ENCODE assay signal across 8 mouse cellular contexts in the genomic region with DNA sequence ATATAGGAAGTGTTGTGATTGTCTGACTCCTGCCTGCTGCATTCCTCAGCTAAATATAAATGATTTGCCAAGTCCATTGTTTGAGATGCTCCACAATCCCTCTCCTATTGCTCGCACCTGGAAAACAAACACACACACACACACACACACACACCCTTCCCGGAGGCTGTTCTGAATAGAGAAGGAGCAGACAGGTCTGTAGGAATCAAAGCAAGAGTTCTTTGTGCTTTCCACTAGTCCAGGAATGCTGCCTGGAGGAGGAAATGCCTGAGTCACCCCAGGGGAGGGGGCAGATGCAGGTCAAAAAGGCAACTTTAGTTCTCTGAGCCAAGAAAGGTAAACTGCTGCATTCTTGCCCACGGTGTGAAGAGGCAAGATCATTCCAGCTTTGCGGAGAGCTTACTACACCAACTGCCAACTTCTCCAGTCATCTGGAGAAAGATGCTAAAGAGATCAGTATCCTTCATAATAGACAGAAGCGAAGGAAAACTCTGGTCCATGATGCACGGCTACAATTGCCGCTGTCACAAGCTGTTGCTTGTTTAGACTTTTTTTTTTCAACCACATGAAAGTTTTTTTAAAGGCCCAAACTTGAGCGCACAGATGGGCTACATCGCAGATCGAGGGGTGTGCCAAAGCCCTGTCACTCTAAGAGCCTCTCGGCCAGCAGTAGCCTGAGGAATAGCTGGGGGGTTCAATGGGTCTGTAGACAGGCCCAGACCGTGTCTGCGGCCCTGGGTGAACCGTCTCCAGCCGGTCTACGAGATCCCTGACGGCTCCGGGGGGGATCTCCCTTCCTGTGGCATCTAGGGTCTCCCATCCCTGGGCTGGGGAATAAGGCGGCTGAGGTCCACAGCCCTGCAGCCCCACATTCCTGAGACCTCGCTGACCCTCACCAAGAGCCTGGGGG. TPM values are rescaled to one million over a fixed set of nuclear protein-coding genes. Genes with fewer than 3 reads are reported as not detected.
DNase-seq lines count a peak whose midpoint lies in the region; ATAC-seq and TF ChIP-seq lines count a peak whose summit lies in the region.

No protein-coding gene starts in this region.

- WGBS in intestine, embryonic 16.5 days = 5% methylated on average over 20 of the region's 20 CpGs
- WGBS in lung, embryonic 14.5 days = 3% methylated on average over 20 of the region's 20 CpGs
- 5% methylated on average over 20 of the region's 20 CpGs for WGBS in stomach, embryonic 15.5 days

- peak; percentile 24; the same call in 1 of the 2 replicates for ATAC-seq in frontal cortex, adult (ENCODE audit: low TSS enrichment)
- peak; percentile 62 for ATAC-seq in intestine, embryonic 16.5 days
- ATAC-seq in lung, embryonic 14.5 days (ENCODE audit: insufficient read depth) = peak; percentile 88
- peak; percentile 41 for ATAC-seq in stomach, embryonic 15.5 days (ENCODE audit: insufficient read depth, low FRiP score, low read depth)
- no peak for ATAC-seq in CD4-positive, CD25-positive, alpha-beta regulatory T cell, adult 4 months

- peak overlapping the region; percentile 74 for H3K4me3 ChIP-seq in intestine, embryonic 16.5 days (ENCODE audit: low read length)
- H3K4me3 ChIP-seq in lung, embryonic 14.5 days (ENCODE audit: low read depth, low read length) = peak overlapping the region; percentile 66
- H3K4me3 ChIP-seq in stomach, embryonic 15.5 days (replicated peaks) = peak overlapping the region; percentile 70

- H3K27me3 ChIP-seq in intestine, embryonic 16.5 days (replicated peaks; ENCODE audit: control insufficient read depth, insufficient read depth, low read length) = no peaks in the 10 kb centered on the region
- H3K27me3 ChIP-seq in lung, embryonic 14.5 days (ENCODE audit: insufficient read depth, low read length) = no peaks in the 10 kb centered on the region
- no peaks in the 10 kb centered on the region for H3K27me3 ChIP-seq in stomach, embryonic 15.5 days (replicated peaks)

- DNase-seq in frontal cortex, postnatal 14 days (ENCODE audit: low spot score in 2 of 2) = no peak
- peak; percentile 98 for DNase-seq in R1 (ENCODE audit: low read depth, low spot score)
- DNase-seq in forelimb bud, embryonic 11.5 days (ENCODE audit: low read depth, low spot score) = peak; percentile 40
- DNase-seq in lung, embryonic 14.5 days = peak; percentile 92

- H3K27ac ChIP-seq in intestine, embryonic 16.5 days (ENCODE audit: low read length) = peak overlapping the region; percentile 83
- H3K27ac ChIP-seq in lung, embryonic 14.5 days (ENCODE audit: low read depth) = peak overlapping the region; percentile 93
- peak overlapping the region; percentile 92 for H3K27ac ChIP-seq in stomach, embryonic 15.5 days

- H3K9me3 ChIP-seq in intestine, embryonic 16.5 days (ENCODE audit: control insufficient read depth, low read length) = no peaks in the 10 kb centered on the region
- H3K9me3 ChIP-seq in lung, embryonic 14.5 days (ENCODE audit: low read depth, low read length) = no peaks in the 10 kb centered on the region
- H3K9me3 ChIP-seq in stomach, embryonic 15.5 days = no peaks in the 10 kb centered on the region

- H3K9ac ChIP-seq in intestine, embryonic 16.5 days (ENCODE audit: low read depth, low read length) = peak overlapping the region; percentile 86
- peak overlapping the region; percentile 79 for H3K9ac ChIP-seq in lung, embryonic 14.5 days
- peak overlapping the region; percentile 76 for H3K9ac ChIP-seq in stomach, embryonic 15.5 days

- H3K4me1 ChIP-seq in intestine, embryonic 16.5 days (ENCODE audit: control insufficient read depth, insufficient read depth, low read length) = peaks cover 11% of the 10 kb centered on the region; the same call in 1 of the 2 replicates
- H3K4me1 ChIP-seq in lung, embryonic 14.5 days (ENCODE audit: insufficient read depth) = peaks cover 7% of the 10 kb centered on the region
- peaks cover 7% of the 10 kb centered on the region for H3K4me1 ChIP-seq in stomach, embryonic 15.5 days

- H3K36me3 ChIP-seq in intestine, embryonic 16.5 days (ENCODE audit: control insufficient read depth, insufficient read depth, low read length) = no peaks in the 10 kb centered on the region
- no peaks in the 10 kb centered on the region; the same call in 1 of the 2 replicates for H3K36me3 ChIP-seq in lung, embryonic 14.5 days (ENCODE audit: insufficient read depth)
- no peaks in the 10 kb centered on the region for H3K36me3 ChIP-seq in stomach, embryonic 15.5 days

- H3K4me2 ChIP-seq in intestine, embryonic 16.5 days (ENCODE audit: low read depth, low read length) = peak overlapping the region; percentile 70
- peak overlapping the region; percentile 79 for H3K4me2 ChIP-seq in lung, embryonic 14.5 days
- H3K4me2 ChIP-seq in stomach, embryonic 15.5 days = peak overlapping the region; percentile 73

- no peak for TF ChIP-seq CTCF in lung, embryonic 14.5 days (IDR thresholded peaks at IDR 0.05; ENCODE audit: low read depth)

RNA-seq across cellular contexts. Expression of gene Tspan9, which starts 0.8 kb away (rescaled TPM):
- 89.1 and 94.1 TPM in 2 replicates for polyA plus RNA-seq in intestine, embryonic 16.5 days (2015; fragmentation: Nextera tagmentation; extraction: Ambion mirVana)
- 118 and 121 TPM in 2 replicates for polyA plus RNA-seq in lung, embryonic 14.5 days (2014; fragmentation: Nextera tagmentation; extraction: Ambion mirVana)
- polyA plus RNA-seq in stomach, embryonic 15.5 days (2015; fragmentation: Nextera tagmentation; extraction: Ambion mirVana) = 123 and 131 TPM in 2 replicates
- under 1 TPM; 0.41 to 0.44 TPM for polyA plus RNA-seq in CD4-positive, CD25-positive, alpha-beta regulatory T cell, adult 4 months (2017; shearing (Covaris generic))

Comparison
In these comparisons a context has a peak if more than half of its experiments do, and no peak if none do; other contexts are left out.
1. DNase-seq: peak in R1 (single experiment), forelimb bud, embryonic 11.5 days (single experiment) and lung, embryonic 14.5 days (single experiment); none in frontal cortex, postnatal 14 days (0 of 2).
2. RNA of gene Tspan9, which starts 0.8 kb away (polyA plus RNA-seq): 123 to 131 TPM in stomach, embryonic 15.5 days, 118 to 121 TPM in lung, embryonic 14.5 days and 89.1 to 94.1 TPM in intestine, embryonic 16.5 days; 0.41 to 0.44 TPM in CD4-positive, CD25-positive, alpha-beta regulatory T cell, adult 4 months; every median in the first group is over 10 times any median in the second.
3. Peak in every context shown above with its lines, with median percentiles within 50 percentile points of each other: H3K27ac ChIP-seq, H3K4me2 ChIP-seq, H3K4me3 ChIP-seq and H3K9ac ChIP-seq.